Mouse (Mus musculus): ENCODE data around the gene Btg2. TPM values are rescaled to one million over a fixed set of nuclear protein-coding genes. Genes with fewer than 3 reads are reported as not detected.

Gene Btg2
- 10 to 100 TPM; 16.6 to 24.9 TPM for total RNA-seq (2021)
- long read RNA-seq, transcript Btg2-201 (2 exons, 2,743 nt): major isoform, 9 of 9 reads
- long read RNA-seq, partial matches to known transcripts: 0 of 9 reads
- long read RNA-seq, other reads (novel, unspliced or antisense): 0 of 9 reads

DNA sequence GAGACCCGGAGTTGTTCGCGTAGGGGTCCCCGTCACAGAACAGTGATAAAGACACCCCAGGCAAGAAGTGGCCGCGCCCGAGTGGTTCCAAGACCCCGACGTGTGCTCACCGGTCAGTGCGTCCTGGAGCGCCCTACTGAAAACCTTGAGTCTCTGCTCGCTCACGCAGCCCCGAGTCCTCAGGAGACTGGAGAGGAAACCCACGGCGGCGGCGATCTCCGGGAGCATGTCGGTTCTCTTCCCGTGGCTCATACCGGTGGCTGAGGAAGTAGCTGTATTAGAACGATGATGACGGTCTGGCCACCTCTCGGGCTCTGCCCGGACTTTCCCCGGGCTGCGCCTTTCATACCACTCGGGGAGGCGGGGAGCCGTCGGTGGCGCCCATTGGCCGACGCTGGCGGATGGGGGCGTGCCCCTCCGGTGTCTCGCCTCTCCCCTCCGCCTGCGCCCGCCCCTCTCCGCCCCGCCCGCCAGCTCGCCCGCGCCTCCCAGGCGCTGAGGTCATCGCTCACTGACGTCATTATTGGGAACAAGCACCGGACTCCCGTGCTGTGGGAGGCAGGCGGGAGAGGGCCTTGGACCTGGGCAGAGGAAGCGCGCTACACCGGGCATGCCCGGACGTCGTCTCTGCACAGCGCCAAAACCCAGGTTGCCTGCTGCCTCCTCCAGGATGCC is at the start of gene Btg2:
Gene Btg2 (minus strand): TSS at position 319 of the 675 bp plus-strand sequence.
- peak; percentile 95 to 97 for DNase-seq (ENCODE audit: low spot score in 2 of 2)

- DNase-seq (ENCODE audit: low spot score in 2 of 2): no peak
These were observed 43.3 kb upstream of the Btg2 start for GRCm38 (mm10) chr1:134122195-134122594.

- DNase-seq (ENCODE audit: low spot score in 2 of 2): peak; percentile 88 to 99
These were observed 41.3 kb upstream of the Btg2 start for GRCm38 (mm10) chr1:134120179-134120578.

- DNase-seq (ENCODE audit: low spot score in 2 of 2): no peak
These were observed 38.2 kb upstream of the Btg2 start for GRCm38 (mm10) chr1:134117110-134117509.

DNA sequence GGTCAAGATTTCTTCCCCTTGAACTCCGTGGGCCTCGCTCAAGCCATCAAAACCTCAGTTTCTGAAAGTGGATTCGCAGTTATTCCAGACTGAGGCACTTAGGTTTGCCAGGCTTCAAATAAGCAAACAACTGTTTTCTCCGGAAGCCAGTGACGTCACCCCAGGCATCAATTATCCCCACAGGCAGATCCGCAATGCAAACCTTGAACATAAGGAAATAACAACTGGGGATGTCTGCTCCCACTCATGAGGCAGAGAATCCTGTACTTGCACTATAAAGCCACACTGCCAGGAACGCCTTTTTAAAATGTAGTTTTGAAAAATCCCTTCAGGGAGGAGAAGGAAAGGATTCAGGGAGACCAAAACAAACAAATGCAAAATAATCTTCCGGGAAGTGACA is 36.5 kb upstream of the Btg2 start:
- no peak for DNase-seq (ENCODE audit: low spot score in 2 of 2)

- DNase-seq (ENCODE audit: low spot score in 2 of 2): no peak
These were observed 35.8 kb upstream of the Btg2 start for GRCm38 (mm10) chr1:134114730-134115129.

- DNase-seq (ENCODE audit: low spot score in 2 of 2): no peak
These were observed 35.1 kb upstream of the Btg2 start for GRCm38 (mm10) chr1:134114018-134114417.

DNA sequence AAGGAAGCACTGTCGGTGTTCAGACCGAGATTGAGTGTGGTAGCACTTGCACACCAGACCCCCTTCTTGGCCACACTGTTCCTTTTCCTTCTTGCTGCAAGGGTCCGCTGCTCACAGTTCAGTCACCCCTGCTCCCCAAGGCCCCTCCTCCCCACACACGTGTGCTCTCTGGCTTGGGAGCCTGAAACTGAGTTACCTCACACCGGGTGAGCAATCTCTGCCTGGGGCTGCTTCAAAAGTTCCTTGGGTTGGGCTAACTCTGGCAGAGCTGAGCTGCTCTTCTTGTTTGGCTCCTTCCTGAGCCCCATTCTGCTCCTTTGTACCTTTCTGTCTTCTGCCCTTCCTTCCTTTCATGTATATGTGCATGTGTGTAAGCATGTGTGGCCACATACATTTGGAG is 34.6 kb upstream of the Btg2 start:
- no peak for DNase-seq (ENCODE audit: low spot score in 2 of 2)

DNA sequence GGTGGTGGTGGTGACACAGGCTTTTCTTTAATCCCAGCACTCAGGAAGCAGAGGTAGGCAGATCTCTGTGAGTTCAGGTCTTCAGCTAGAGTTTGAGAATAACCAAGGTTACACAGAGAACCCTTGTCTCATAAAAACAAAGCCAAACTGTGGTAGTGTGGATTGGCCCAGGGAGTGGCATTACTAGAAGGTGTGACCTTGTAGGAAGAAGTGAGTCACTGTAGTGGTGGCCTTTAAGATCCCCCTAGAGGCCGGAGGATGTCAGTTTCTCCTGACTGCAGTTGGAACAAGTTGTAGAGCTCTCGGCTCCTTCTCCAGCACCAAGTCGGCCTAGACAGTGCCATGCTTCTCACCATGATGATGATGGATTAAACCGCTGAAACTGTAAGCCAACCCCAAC is 32.1 kb upstream of the Btg2 start, which contains the start of gene Chit1:
Gene Chit1 (plus strand): TSS at position 264 of the 400 bp plus-strand sequence.
- no peak for DNase-seq (ENCODE audit: low spot score in 2 of 2)

DNA sequence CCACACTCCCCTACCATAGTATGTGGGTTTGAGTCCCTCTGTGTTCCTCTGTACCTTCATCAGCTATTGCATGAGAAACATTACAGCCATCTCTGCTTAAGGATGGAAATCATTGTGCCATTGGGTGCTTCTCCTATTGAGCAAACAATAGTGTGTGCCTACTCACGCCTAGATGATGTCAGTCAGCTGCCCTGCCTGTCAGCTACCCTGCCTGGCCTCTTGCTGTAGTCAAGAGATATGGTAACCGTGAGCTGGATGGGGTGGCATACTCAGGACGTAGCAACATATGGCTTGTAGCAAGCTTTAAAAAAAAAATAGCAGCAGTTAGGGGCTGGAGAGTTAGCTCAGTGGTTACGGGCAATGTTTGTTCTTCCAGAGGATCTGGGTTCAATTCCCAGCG is 31.5 kb upstream of the Btg2 start:
- no peak for DNase-seq (ENCODE audit: low spot score in 2 of 2)

GRCm38 (mm10) chr1:134110015-134110414 is 31.1 kb upstream of the Btg2 start:
- DNase-seq (ENCODE audit: low spot score in 2 of 2): no peak

- no peak for DNase-seq (ENCODE audit: low spot score in 2 of 2)
These were observed 28.9 kb upstream of the Btg2 start for GRCm38 (mm10) chr1:134107777-134108176.

DNA sequence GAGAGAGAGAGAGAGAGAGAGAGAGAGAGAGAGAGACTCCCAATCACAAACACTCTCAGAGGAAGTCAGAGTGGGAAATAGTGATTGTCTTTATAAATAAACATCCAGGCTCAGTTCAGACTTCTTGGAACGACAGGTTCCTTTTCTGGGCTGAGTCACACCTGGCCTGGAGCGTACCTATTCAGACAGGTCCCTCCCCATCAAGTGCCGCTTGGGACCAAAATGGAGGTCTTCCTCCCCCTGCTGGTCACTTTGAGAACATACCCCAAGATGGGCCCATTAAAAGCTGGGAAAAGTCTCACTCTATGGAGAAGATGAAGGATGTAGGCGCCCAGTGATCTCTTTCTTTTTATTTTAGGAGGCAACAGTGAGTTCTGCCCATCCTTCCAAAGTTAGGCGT is 27.8 kb upstream of the Btg2 start:
- DNase-seq (ENCODE audit: low spot score in 2 of 2): peak in 1 of 2 experiments; percentile 78

DNA sequence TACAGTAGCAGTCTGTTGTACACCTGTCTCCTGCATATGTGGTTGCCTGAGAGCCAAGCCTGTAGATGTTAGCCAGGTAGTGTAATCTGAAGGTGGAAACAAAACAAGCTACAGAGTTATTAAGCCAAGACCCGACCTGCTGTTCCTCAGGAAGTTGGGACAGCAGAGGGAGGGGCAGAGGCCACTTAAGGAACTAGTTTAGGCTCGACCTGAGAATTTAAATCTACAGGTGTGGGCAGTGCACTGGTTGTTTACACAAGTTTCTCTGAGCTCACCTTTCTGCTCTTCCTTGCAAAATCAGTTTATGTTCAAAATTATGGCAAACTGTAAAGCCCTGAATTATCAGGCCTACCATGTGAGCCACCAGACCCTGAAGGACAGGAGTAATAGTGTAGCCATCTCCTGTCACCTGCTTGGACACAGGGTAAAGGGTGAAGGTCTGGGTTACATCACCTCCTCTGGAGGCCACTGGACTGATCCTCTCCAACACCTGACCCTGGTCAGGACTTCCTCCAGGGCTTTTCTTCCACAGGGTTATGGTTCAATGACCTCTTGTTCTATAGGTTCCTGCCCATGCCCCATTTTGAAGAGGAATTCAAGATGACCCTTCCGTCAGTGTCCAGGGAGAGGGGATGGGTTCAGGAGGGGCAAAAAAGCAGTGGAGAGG is 27.0 kb upstream of the Btg2 start:
- no peak for DNase-seq (ENCODE audit: low spot score in 2 of 2)

DNA sequence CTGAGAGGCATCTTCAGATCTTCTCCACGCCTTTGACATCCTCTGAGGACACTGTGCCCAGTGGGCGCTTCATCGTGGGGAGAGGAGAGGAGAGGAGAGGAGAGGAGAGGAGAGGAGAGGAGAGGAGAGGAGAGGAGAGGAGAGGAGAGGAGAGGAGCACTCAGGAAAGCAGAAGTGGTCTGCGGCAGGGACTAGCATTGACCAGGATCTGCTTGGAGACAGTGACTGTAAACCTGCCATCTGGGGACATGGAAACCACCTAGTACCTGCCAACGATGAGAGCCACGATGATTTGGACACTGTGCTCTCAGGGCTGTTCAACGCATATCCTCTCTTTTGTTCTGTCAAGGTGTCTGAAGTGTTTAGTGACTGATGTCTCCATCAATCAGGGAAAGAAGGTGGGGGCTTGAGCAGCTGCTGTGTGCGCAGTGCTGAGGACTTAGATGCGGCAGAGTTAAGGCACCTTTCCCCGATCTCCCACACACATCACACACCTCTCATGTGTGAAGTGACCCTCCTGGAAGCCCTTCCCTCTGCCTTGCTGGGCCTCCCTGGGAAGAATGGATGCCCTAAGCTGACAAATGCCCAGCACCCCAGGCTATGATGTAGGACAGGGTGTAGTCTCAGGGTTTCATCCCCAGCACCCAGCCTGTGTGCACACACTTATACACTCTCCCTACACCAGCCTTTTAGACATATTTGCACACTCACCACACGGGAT is 26.3 kb upstream of the Btg2 start:
- no peak for DNase-seq (ENCODE audit: low spot score in 2 of 2)

GRCm38 (mm10) chr1:134103861-134104260 is 24.9 kb upstream of the Btg2 start:
- DNase-seq (ENCODE audit: low spot score in 2 of 2): no peak

GRCm38 (mm10) chr1:134101593-134101992 is 22.7 kb upstream of the Btg2 start:
- no peak for DNase-seq (ENCODE audit: low spot score in 2 of 2)

GRCm38 (mm10) chr1:134100928-134101327 is 22.0 kb upstream of the Btg2 start:
- DNase-seq (ENCODE audit: low spot score in 2 of 2): no peak

DNA sequence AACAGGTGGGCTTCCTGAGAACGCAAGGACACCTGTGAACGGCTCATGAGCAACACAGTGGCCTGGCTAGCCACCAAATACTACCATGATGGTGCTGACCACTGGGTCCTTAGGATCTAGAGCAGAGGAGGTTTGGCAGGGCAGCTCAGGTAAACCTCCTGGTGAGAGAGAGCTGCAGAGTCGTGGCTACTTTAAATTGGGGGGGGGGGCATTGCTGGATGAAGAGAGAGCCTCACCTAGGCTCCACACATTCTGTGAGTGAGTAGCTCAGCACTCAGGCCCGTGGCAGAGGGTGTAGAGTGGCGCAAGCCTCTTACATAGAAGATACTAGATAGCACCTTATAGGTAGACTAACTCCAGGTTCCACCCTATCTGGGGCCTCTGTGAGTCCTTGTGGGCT is 21.5 kb upstream of the Btg2 start:
- DNase-seq (ENCODE audit: low spot score in 2 of 2): no peak

DNA sequence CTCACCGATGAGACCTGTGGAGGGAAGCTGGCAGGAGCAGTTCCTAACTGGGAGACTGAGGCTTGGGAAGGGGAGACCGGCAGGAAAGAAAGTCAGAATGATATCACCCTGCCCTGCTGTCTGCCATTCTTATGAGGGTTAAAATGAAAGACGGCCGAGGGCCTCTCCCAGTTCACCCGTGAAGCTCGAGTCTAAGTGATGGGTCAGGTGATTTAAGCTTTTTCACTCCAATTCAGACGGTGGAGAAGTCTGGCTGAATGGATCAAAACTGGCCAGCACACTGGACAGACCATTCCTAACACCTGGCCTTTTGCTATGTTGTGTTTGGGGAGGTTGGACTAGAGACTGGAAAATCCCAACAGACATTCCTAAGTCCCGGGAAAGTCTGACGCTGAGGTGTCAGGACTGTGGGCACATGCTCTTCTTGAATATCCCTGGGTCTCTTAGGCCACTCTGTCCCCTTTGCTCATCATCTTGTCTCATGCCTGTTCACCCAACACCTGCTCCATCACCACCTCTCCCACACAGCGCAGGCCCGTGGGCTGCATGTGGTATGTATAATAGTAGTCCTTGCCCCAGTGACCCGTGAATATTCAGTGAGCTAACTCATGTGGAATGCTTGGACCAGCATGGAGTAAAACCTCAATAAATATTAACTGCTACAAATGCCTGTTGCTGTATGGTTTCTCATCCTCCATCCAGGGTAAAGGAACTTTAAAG is 20.8 kb upstream of the Btg2 start:
- no peak for DNase-seq (ENCODE audit: low spot score in 2 of 2)
